In genomic region chr2:73278131-73278854, GRCm38 (mm10) we compare ENCODE assay signal across 8 mouse cellular contexts. TPM values are rescaled to one million over a fixed set of nuclear protein-coding genes. Genes with fewer than 3 reads are reported as not detected.
A peak's percentile ranks its signal among the peaks of the same experiment; 100 is the strongest.
DNase-seq lines count a peak whose midpoint lies in the region; ATAC-seq and TF ChIP-seq lines count a peak whose summit lies in the region.

No protein-coding gene starts in this region.

- H3K27ac ChIP-seq in embryonic facial prominence, embryonic 14.5 days (replicated peaks; ENCODE audit: low read depth, low read length), result no peak overlapping the region
- H3K27ac ChIP-seq in limb, embryonic 14.5 days (replicated peaks; ENCODE audit: low read depth, low read length), result no peak overlapping the region
- H3K27ac ChIP-seq in midbrain, postnatal 0 days (ENCODE audit: low read depth, low read length), result no peak overlapping the region

- H3K27me3 ChIP-seq in embryonic facial prominence, embryonic 14.5 days (replicated peaks; ENCODE audit: control insufficient read depth, insufficient read depth, low read length), result peaks cover 76% of the 10 kb centered on the region
- peaks cover 75% of the 10 kb centered on the region for H3K27me3 ChIP-seq in limb, embryonic 14.5 days (ENCODE audit: control insufficient read depth, insufficient read depth, low read length)
- peaks cover 34% of the 10 kb centered on the region for H3K27me3 ChIP-seq in midbrain, postnatal 0 days (ENCODE audit: insufficient read depth, low read length)

- peak; percentile 81; the same call in 1 of the 2 replicates for ATAC-seq in embryonic facial prominence, embryonic 14.5 days (ENCODE audit: low read depth)
- peak; percentile 70; the same call in 1 of the 2 replicates for ATAC-seq in limb, embryonic 14.5 days (ENCODE audit: low FRiP score, low read depth)
- peak; percentile 75 for ATAC-seq in midbrain, postnatal 0 days (ENCODE audit: low FRiP score)

- no peaks in the 10 kb centered on the region for H3K9me3 ChIP-seq in embryonic facial prominence, embryonic 14.5 days (ENCODE audit: control insufficient read depth, low read length)
- no peaks in the 10 kb centered on the region for H3K9me3 ChIP-seq in limb, embryonic 14.5 days (ENCODE audit: control insufficient read depth, low read length)
- no peaks in the 10 kb centered on the region for H3K9me3 ChIP-seq in midbrain, postnatal 0 days (ENCODE audit: low read length)

- H3K36me3 ChIP-seq in embryonic facial prominence, embryonic 14.5 days (ENCODE audit: control insufficient read depth, insufficient read depth, low read length), result no peaks in the 10 kb centered on the region
- H3K36me3 ChIP-seq in limb, embryonic 14.5 days (ENCODE audit: control insufficient read depth, insufficient read depth, low read length), result no peaks in the 10 kb centered on the region
- no peaks in the 10 kb centered on the region for H3K36me3 ChIP-seq in midbrain, postnatal 0 days (ENCODE audit: insufficient read depth, low read length)

- peak; percentile 96 for TF ChIP-seq CTCF in midbrain, postnatal 0 days (IDR thresholded peaks at IDR 0.05)

- TF ChIP-seq POLR2A in limb, embryonic 14.5 days (IDR thresholded peaks at IDR 0.05; ENCODE audit: borderline replicate concordance, extremely low read depth, insufficient read depth, insufficient read length), result no peak

- no peak overlapping the region for H3K9ac ChIP-seq in embryonic facial prominence, embryonic 14.5 days (ENCODE audit: low read depth, low read length)
- no peak overlapping the region for H3K9ac ChIP-seq in limb, embryonic 14.5 days (ENCODE audit: low read depth, low read length, severe bottlenecking)
- no peak overlapping the region for H3K9ac ChIP-seq in midbrain, postnatal 0 days (replicated peaks; ENCODE audit: low read length, poor library complexity, severe bottlenecking)

- peak overlapping the region; percentile 24 for H3K4me3 ChIP-seq in embryonic facial prominence, embryonic 14.5 days (ENCODE audit: low read depth, low read length)
- H3K4me3 ChIP-seq in limb, embryonic 14.5 days (replicated peaks; ENCODE audit: low read length), result peak overlapping the region; percentile 24
- no peak overlapping the region for H3K4me3 ChIP-seq in midbrain, postnatal 0 days (ENCODE audit: low read depth, low read length)

- H3K4me1 ChIP-seq in embryonic facial prominence, embryonic 14.5 days (ENCODE audit: control insufficient read depth, insufficient read depth, low read length), result peaks cover 21% of the 10 kb centered on the region
- peaks cover 31% of the 10 kb centered on the region for H3K4me1 ChIP-seq in limb, embryonic 14.5 days (ENCODE audit: control insufficient read depth, insufficient read depth, low read length)
- no peaks in the 10 kb centered on the region for H3K4me1 ChIP-seq in midbrain, postnatal 0 days (ENCODE audit: insufficient read depth, low read length)

- peak overlapping the region; percentile 47 for H3K4me2 ChIP-seq in embryonic facial prominence, embryonic 14.5 days (ENCODE audit: low read depth, low read length)
- H3K4me2 ChIP-seq in limb, embryonic 14.5 days (replicated peaks; ENCODE audit: low read depth, low read length, severe bottlenecking), result peak overlapping the region; percentile 44; the same call in 1 of the 2 replicates
- H3K4me2 ChIP-seq in midbrain, postnatal 0 days (ENCODE audit: low read depth, low read length, poor library complexity, severe bottlenecking), result no peak overlapping the region

- WGBS in embryonic facial prominence, embryonic 14.5 days, result 2% methylated on average over 20 of the region's 20 CpGs
- 3% methylated on average over 20 of the region's 20 CpGs for WGBS in limb, embryonic 14.5 days
- 1% methylated on average over 20 of the region's 20 CpGs for WGBS in midbrain, postnatal 0 days

- peak; percentile 84 for DNase-seq in 416B (ENCODE audit: low read depth)
- peak; percentile 68 to 70 for DNase-seq in adrenal gland, postnatal 4 days (ENCODE audit: low spot score in 2 of 2)
- DNase-seq in embryonic facial prominence, embryonic 14.5 days (ENCODE audit: low spot score), result peak; percentile 94
- peak; percentile 47 to 76 for DNase-seq in heart, adult 9 months (ENCODE audit: low spot score in 2 of 2)
- DNase-seq in kidney, adult 9 months, result peak; percentile 85
- peak; percentile 92 for DNase-seq in limb, embryonic 14.5 days (ENCODE audit: low spot score)
- peak; percentile 95 for DNase-seq in midbrain, postnatal 0 days (ENCODE audit: low spot score)
- peak; percentile 70 to 83 for DNase-seq in spleen, postnatal 14 days (ENCODE audit: low spot score in 2 of 2)

RNA-seq across cellular contexts. Expression of gene Sp9, which starts 6.6 kb away (rescaled TPM):
- under 1 TPM in 1 of 2 experiments, not detected in 1; 0.20 TPM for total RNA-seq in adrenal gland, postnatal 4 days (2021)
- 1.2 and 1.5 TPM in 2 replicates for polyA plus RNA-seq in embryonic facial prominence, embryonic 14.5 days (2014; fragmentation: Nextera tagmentation; extraction: Ambion mirVana)
- 2.4 and 2.5 TPM in 2 replicates for polyA plus RNA-seq in limb, embryonic 14.5 days (2012; rRNA removed)
- polyA plus RNA-seq in limb, embryonic 14.5 days (2014; fragmentation: Nextera tagmentation; extraction: Ambion mirVana), result 1.7 and 2.5 TPM in 2 replicates
- 2.3 and 3.3 TPM in 2 replicates for total RNA-seq in midbrain, postnatal 0 days (2014; rRNA removed)
- polyA plus RNA-seq in midbrain, postnatal 0 days (2015; fragmentation: Nextera tagmentation; extraction: Ambion mirVana), result 1.7 and 2.0 TPM in 2 replicates

RNA-seq across cellular contexts. Expression of gene Scrn3, which starts 34.1 kb away (rescaled TPM):
- total RNA-seq in adrenal gland, postnatal 4 days (2021), result 10 to 100 TPM; 15.1 to 22.8 TPM
- polyA plus RNA-seq in embryonic facial prominence, embryonic 14.5 days (2014; fragmentation: Nextera tagmentation; extraction: Ambion mirVana), result 12.7 and 14.2 TPM in 2 replicates
- polyA plus RNA-seq in limb, embryonic 14.5 days (2012; rRNA removed), result 12.0 and 13.6 TPM in 2 replicates
- 12.0 and 12.2 TPM in 2 replicates for polyA plus RNA-seq in limb, embryonic 14.5 days (2014; fragmentation: Nextera tagmentation; extraction: Ambion mirVana)
- total RNA-seq in midbrain, postnatal 0 days (2014; rRNA removed), result 4.2 and 5.7 TPM in 2 replicates
- polyA plus RNA-seq in midbrain, postnatal 0 days (2015; fragmentation: Nextera tagmentation; extraction: Ambion mirVana), result 5.4 and 6.5 TPM in 2 replicates

RNA-seq across cellular contexts. Expression of gene Cir1, which starts 34.2 kb away (rescaled TPM):
- 10 to 100 TPM; 25.3 to 28.8 TPM for total RNA-seq in adrenal gland, postnatal 4 days (2021)
- polyA plus RNA-seq in embryonic facial prominence, embryonic 14.5 days (2014; fragmentation: Nextera tagmentation; extraction: Ambion mirVana), result 23.8 and 25.5 TPM in 2 replicates
- 14.4 and 22.1 TPM in 2 replicates for polyA plus RNA-seq in limb, embryonic 14.5 days (2012; rRNA removed)
- 25.2 and 27.8 TPM in 2 replicates for polyA plus RNA-seq in limb, embryonic 14.5 days (2014; fragmentation: Nextera tagmentation; extraction: Ambion mirVana)
- total RNA-seq in midbrain, postnatal 0 days (2014; rRNA removed), result 4.1 and 7.4 TPM in 2 replicates
- polyA plus RNA-seq in midbrain, postnatal 0 days (2015; fragmentation: Nextera tagmentation; extraction: Ambion mirVana), result 32.1 and 36.3 TPM in 2 replicates

RNA-seq across cellular contexts. Expression of gene Ola1, which starts 59.6 kb away (rescaled TPM):
- total RNA-seq in adrenal gland, postnatal 4 days (2021), result 10 to 100 TPM; 54.5 to 56.9 TPM
- polyA plus RNA-seq in embryonic facial prominence, embryonic 14.5 days (2014; fragmentation: Nextera tagmentation; extraction: Ambion mirVana), result 90.7 and 98.7 TPM in 2 replicates
- polyA plus RNA-seq in limb, embryonic 14.5 days (2012; rRNA removed), result 33.6 and 49.7 TPM in 2 replicates
- polyA plus RNA-seq in limb, embryonic 14.5 days (2014; fragmentation: Nextera tagmentation; extraction: Ambion mirVana), result 89.8 and 95.4 TPM in 2 replicates
- 49.9 and 50.2 TPM in 2 replicates for total RNA-seq in midbrain, postnatal 0 days (2014; rRNA removed)
- polyA plus RNA-seq in midbrain, postnatal 0 days (2015; fragmentation: Nextera tagmentation; extraction: Ambion mirVana), result 87.3 and 91.7 TPM in 2 replicates
